9 mouse cellular contexts compared by ENCODE assay signal in the genomic region with DNA sequence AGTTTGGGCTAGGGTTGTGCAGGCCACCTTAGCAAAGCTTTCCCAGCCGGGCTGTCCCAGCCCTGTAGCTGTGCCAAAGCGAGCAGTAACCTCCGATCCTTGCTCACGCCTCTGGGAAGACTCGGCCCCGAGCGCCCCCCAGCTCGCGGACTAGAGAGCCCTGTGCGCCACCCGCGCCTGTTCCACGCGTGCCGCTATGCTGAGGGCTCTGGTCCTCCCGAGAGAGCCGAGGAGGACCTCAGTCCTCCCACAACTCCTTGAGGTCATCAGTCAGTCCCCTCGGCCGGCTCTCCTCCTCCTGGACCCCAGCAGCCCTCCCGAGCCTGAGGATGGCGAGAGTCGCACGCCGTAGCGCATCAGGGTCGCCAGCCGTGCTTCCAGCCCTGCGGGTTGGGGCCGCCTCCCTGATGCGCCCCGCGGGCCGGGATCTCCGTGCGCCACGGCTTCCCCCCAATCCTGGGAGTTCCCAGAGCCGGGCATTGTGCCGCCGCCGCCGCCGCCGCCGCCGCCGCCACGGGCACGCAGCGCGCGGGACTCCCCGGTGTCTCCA. TPM values are rescaled to one million over a fixed set of nuclear protein-coding genes. Genes with fewer than 3 reads are reported as not detected.
A peak's percentile ranks its signal among the peaks of the same experiment; 100 is the strongest.
DNase-seq lines count a peak whose midpoint lies in the region; ATAC-seq and TF ChIP-seq lines count a peak whose summit lies in the region.
"Had no signal": no experiment of that assay in that cellular context is flagged by ENCODE, and none has a peak within 500 bp of the region (broad histone marks: within the 10 kb centered on the region; RNA-seq: fewer than 3 reads in every experiment).

No protein-coding gene starts in this region.

- peak overlapping the region; percentile 76 for H3K4me2 ChIP-seq in hindbrain, embryonic 11.5 days (replicated peaks; ENCODE audit: low read depth, low read length)

- peak overlapping the region; percentile 99 for H3K27ac ChIP-seq in layer of hippocampus, adult 2 months
- peak overlapping the region; percentile 96 for H3K27ac ChIP-seq in hindbrain, embryonic 11.5 days (ENCODE audit: low read depth, low read length)

- TF ChIP-seq CTCF in layer of hippocampus, adult 2 months (conservative IDR thresholded peaks at IDR 0.05), result no peak

- H3K9me3 ChIP-seq in hindbrain, embryonic 11.5 days (ENCODE audit: control insufficient read depth, low read length), result no peaks in the 10 kb centered on the region

- WGBS in hindbrain, embryonic 11.5 days, result under 1% methylated on average over 33 of the region's 52 CpGs

- H3K4me1 ChIP-seq in hindbrain, embryonic 11.5 days (replicated peaks; ENCODE audit: control insufficient read depth, insufficient read depth, low read length), result peaks cover 10% of the 10 kb centered on the region; the same call in 1 of the 2 replicates

- ATAC-seq in hindbrain, embryonic 11.5 days (ENCODE audit: low FRiP score), result peak; percentile 28; the same call in 1 of the 2 replicates
- ATAC-seq in CD4-positive, CD25-positive, alpha-beta regulatory T cell, adult 4 months, result no peak

- H3K27me3 ChIP-seq in hindbrain, embryonic 11.5 days (ENCODE audit: control insufficient read depth, insufficient read depth, low read length), result peaks cover 30% of the 10 kb centered on the region

- peak overlapping the region; percentile 77 for H3K9ac ChIP-seq in hindbrain, embryonic 11.5 days (ENCODE audit: low read depth, low read length)

- H3K4me3 ChIP-seq in layer of hippocampus, adult 2 months, result peak overlapping the region; percentile 77
- peak overlapping the region; percentile 58 for H3K4me3 ChIP-seq in hindbrain, embryonic 11.5 days (ENCODE audit: low read depth, low read length)

- no peaks in the 10 kb centered on the region for H3K36me3 ChIP-seq in hindbrain, embryonic 11.5 days (ENCODE audit: control insufficient read depth, insufficient read depth, low read length)

- DNase-seq in layer of hippocampus, adult 2 months (ENCODE audit: low spot score in 2 of 2), result peak in 1 of 2 experiments; percentile 53
- no peak for DNase-seq in layer of hippocampus, adult 9-10 months (ENCODE audit: low spot score)
- DNase-seq in cerebellum, postnatal 10 days, result peak; percentile 76 to 78
- DNase-seq in hindbrain, embryonic 11.5 days (ENCODE audit: low spot score), result peak; percentile 67
- DNase-seq in neural tube, embryonic 10.5 days (ENCODE audit: extremely low spot score, low spot score), result peak; percentile 63
- DNase-seq in urinary bladder, postnatal 25 days (ENCODE audit: low spot score), result no peak
- DNase-seq in Muller cell, postnatal 12 days (ENCODE audit: inconsistent ontology term), result no peak
- DNase-seq: heart, postnatal 14 days had no signal

RNA-seq across cellular contexts. Expression of a gene that starts 2.9 kb away (rescaled TPM):
- total RNA-seq in layer of hippocampus, adult 2 months (2021), result 100 to 1,000 TPM; 276 to 303 TPM
- 11.7 and 12.6 TPM in 2 replicates for polyA plus RNA-seq in hindbrain, embryonic 11.5 days (2014; fragmentation: Nextera tagmentation; extraction: Ambion mirVana)
- not detected for polyA plus RNA-seq in CD4-positive, CD25-positive, alpha-beta regulatory T cell, adult 4 months (2017; shearing (Covaris generic))

Comparison
In these comparisons a context has a peak if more than half of its experiments do, and no peak if none do; other contexts are left out.
1. DNase-seq: peak in cerebellum, postnatal 10 days (2 of 2), hindbrain, embryonic 11.5 days (single experiment) and neural tube, embryonic 10.5 days (single experiment); none in layer of hippocampus, adult 9-10 months (single experiment), urinary bladder, postnatal 25 days (single experiment) and Muller cell, postnatal 12 days (single experiment).
2. RNA of a gene that starts 2.9 kb away (polyA plus RNA-seq): 11.7 to 12.6 TPM in hindbrain, embryonic 11.5 days; not detected in CD4-positive, CD25-positive, alpha-beta regulatory T cell, adult 4 months; every median in the first group is over 10 times any median in the second.